Mouse (Mus musculus) hindbrain, embryonic 16.5 days (tissue): ENCODE results near the gene Psmc3. TPM values are rescaled to one million over a fixed set of nuclear protein-coding genes. Genes with fewer than 3 reads are reported as not detected.

Experiments
- ATAC-seq: fragments of 200-750 bp; cut with Nextera tagmentation; 2 replicates; pipeline ENCODE4 v1.8.0; 2017; ENCODE audit warnings: moderate TSS enrichment, moderate library complexity
- H3K27ac ChIP-seq: fragments of 300-500 bp; sonication (generic); 2 replicates; pipeline ENCODE4 v1.5.1; 2014; ENCODE audit warnings: low read depth, mild to moderate bottlenecking, control low read depth, low read length, moderate library complexity
- H3K27me3 ChIP-seq: fragments of 300-500 bp; sonication (generic); replicated peaks from 2 replicates; pipeline ENCODE4 v1.6.1; 2014; ENCODE audit warnings: low read length; ENCODE audit not compliant: control insufficient read depth, insufficient read depth
- H3K36me3 ChIP-seq: fragments of 300-500 bp; sonication (generic); 2 replicates; pipeline ENCODE4 v1.6.1; 2014; ENCODE audit warnings: mild to moderate bottlenecking, low read length, moderate library complexity, mixed read lengths; ENCODE audit not compliant: control insufficient read depth, insufficient read depth
- H3K4me1 ChIP-seq: fragments of 300-500 bp; sonication (generic); 2 replicates; pipeline ENCODE4 v1.6.1; 2014; ENCODE audit warnings: low read depth, low read length; ENCODE audit not compliant: control insufficient read depth, insufficient read depth
- H3K4me2 ChIP-seq: fragments of 300-500 bp; sonication (generic); 2 replicates; pipeline ENCODE4 v1.6.1; 2014; ENCODE audit warnings: mild to moderate bottlenecking, low read length, control low read depth, moderate library complexity
- H3K4me3 ChIP-seq: fragments of 300-500 bp; sonication (generic); 2 replicates; pipeline ENCODE4 v1.5.1; 2014; ENCODE audit warnings: mild to moderate bottlenecking, low read length, control low read depth, moderate library complexity
- H3K9ac ChIP-seq: fragments of 300-500 bp; sonication (generic); 2 replicates; pipeline ENCODE4 v1.6.1; 2014; ENCODE audit warnings: low read depth, mild to moderate bottlenecking, control low read depth, low read length, moderate library complexity
- H3K9me3 ChIP-seq: fragments of 300-500 bp; sonication (generic); 2 replicates; pipeline ENCODE4 v1.6.1; 2014; ENCODE audit warnings: mild to moderate bottlenecking, low read length, moderate library complexity; ENCODE audit not compliant: control insufficient read depth
- WGBS: fragments of 180-500 bp; shearing (Covaris S2); extraction: QIAGEN DNeasy Blood & Tissue Kit; methylation state at CpG from one replicate; pipeline ENCODE4 v1.1.7; 2014; 5-methylcytosine and 5-hydroxymethylcytosine counted together
- polyA plus RNA-seq: library from polyadenylated mRNA; unstranded; fragments of >200 nt; fragmentation: Nextera tagmentation; extraction: Ambion mirVana; gene quantifications from 2 replicates; pipeline ENCODE4 v1.2.1, GENCODE M21; 2015

Gene Psmc3
- polyA plus RNA-seq, 1 experiment from 2014 or later: 229 TPM

GRCm38 (mm10) chr2:91112491-91112890 lies 58.7 kb downstream of the Psmc3 start:
- H3K27me3 ChIP-seq: peaks cover 9% of the 10 kb centered on the region; the same call in 1 of the 2 replicates
- WGBS: 72% methylated on average over 4 of the region's 4 CpGs

GRCm38 (mm10) chr2:91113334-91113733 lies 59.5 kb downstream of the Psmc3 start:
- no peaks in the 10 kb centered on the region for H3K9me3 ChIP-seq
- 76% methylated on average over 10 of the region's 10 CpGs for whole genome bisulfite sequencing
- H3K4me2 ChIP-seq: no peak overlapping the region
- no peak overlapping the region for H3K4me3 ChIP-seq
- peaks cover 9% of the 10 kb centered on the region; the same call in 1 of the 2 replicates for H3K27me3 ChIP-seq
- no peak for ATAC-seq
- H3K27ac ChIP-seq: no peak overlapping the region
- no peaks in the 10 kb centered on the region for H3K36me3 ChIP-seq
- H3K9ac ChIP-seq: no peak overlapping the region
- H3K4me1 ChIP-seq: no peaks in the 10 kb centered on the region

More at GRCm38 (mm10) chr2:91112491-91112890, 58.7 kb downstream of the Psmc3 start:
- no peaks in the 10 kb centered on the region for H3K9me3 ChIP-seq
- no peak overlapping the region for H3K27ac ChIP-seq
- H3K36me3 ChIP-seq: no peaks in the 10 kb centered on the region
- H3K4me3 ChIP-seq: no peak overlapping the region
- no peaks in the 10 kb centered on the region for H3K4me1 ChIP-seq
- H3K4me2 ChIP-seq: no peak overlapping the region
- no peak overlapping the region for H3K9ac ChIP-seq
- ATAC-seq: no peak

- Histone ChIP-seq H3K4me1 (no peaks in the 10 kb centered on the region), H3K27me3 (peaks cover 9% of the 10 kb centered on the region; the same call in 1 of the 2 replicates), H3K9ac (no peak overlapping the region), H3K27ac (no peak overlapping the region), H3K4me2 (no peak overlapping the region), H3K36me3 (no peaks in the 10 kb centered on the region), H3K9me3 (no peaks in the 10 kb centered on the region), H3K4me3 (no peak overlapping the region)
- 76% methylated on average over 6 of the region's 6 CpGs for WGBS
- ATAC-seq: no peak
Measured at GRCm38 (mm10) chr2:91113852-91114251, 60.0 kb downstream of the Psmc3 start.

- H3K27ac ChIP-seq: no peak overlapping the region
- H3K4me3 ChIP-seq: peak overlapping the region; percentile 40
- 8% methylated on average over 42 of the region's 42 CpGs for WGBS
- no peaks in the 10 kb centered on the region for H3K9me3 ChIP-seq
- peak overlapping the region; percentile 74 for H3K4me2 ChIP-seq
- no peaks in the 10 kb centered on the region for H3K36me3 ChIP-seq
- H3K27me3 ChIP-seq: peaks cover 9% of the 10 kb centered on the region; the same call in 1 of the 2 replicates
- peak; percentile 48 for ATAC-seq
- H3K9ac ChIP-seq: peak overlapping the region; percentile 68
- no peaks in the 10 kb centered on the region for H3K4me1 ChIP-seq
Measured at GRCm38 (mm10) chr2:91114781-91115577, 61.2 kb downstream of the Psmc3 start.

- Histone ChIP-seq H3K9me3 (no peaks in the 10 kb centered on the region), H3K27ac (no peak overlapping the region), H3K4me1 (no peaks in the 10 kb centered on the region), H3K4me3 (peak overlapping the region; percentile 40), H3K4me2 (peak overlapping the region; percentile 74), H3K27me3 (peaks cover 9% of the 10 kb centered on the region; the same call in 1 of the 2 replicates), H3K9ac (peak overlapping the region; percentile 68), H3K36me3 (no peaks in the 10 kb centered on the region)
- WGBS: 28% methylated on average over 12 of the region's 12 CpGs
- ATAC-seq: no peak
Measured at GRCm38 (mm10) chr2:91115578-91115970, 61.8 kb downstream of the Psmc3 start.

Other genes with a start within 250 kb of the Psmc3 start
- gene Mtch2, start 206.9 kb upstream of the Psmc3 start, polyA plus RNA-seq: 256 and 257 TPM in 2 replicates
- gene C1qtnf4, start 168.1 kb upstream of the Psmc3 start, polyA plus RNA-seq: 19.8 and 26.6 TPM in 2 replicates
- 56.7 and 61.4 TPM in 2 replicates for gene Kbtbd4, start 149.3 kb upstream of the Psmc3 start, polyA plus RNA-seq
- gene Ndufs3, start 149.2 kb upstream of the Psmc3 start, polyA plus RNA-seq: 221 and 244 TPM in 2 replicates
- 81.9 and 95.3 TPM in 2 replicates for gene Celf1, start 113.6 kb upstream of the Psmc3 start, polyA plus RNA-seq
- gene Rapsn, start 18.4 kb upstream of the Psmc3 start, polyA plus RNA-seq: 1.1 and 2.1 TPM in 2 replicates
- gene Slc39a13, start 16.4 kb downstream of the Psmc3 start, polyA plus RNA-seq: 30.1 and 35.8 TPM in 2 replicates
- gene Spi1, start 28.4 kb downstream of the Psmc3 start, polyA plus RNA-seq: 3.4 and 4.2 TPM in 2 replicates
- gene Mybpc3, start 64.1 kb downstream of the Psmc3 start, polyA plus RNA-seq: 0.04 and 0.05 TPM in 2 replicates
- gene Madd, start 129.8 kb downstream of the Psmc3 start, polyA plus RNA-seq: 49.9 and 56.3 TPM in 2 replicates
- gene Nr1h3, start 148.8 kb downstream of the Psmc3 start, polyA plus RNA-seq: 2.6 and 3.1 TPM in 2 replicates
- gene Acp2, start 148.9 kb downstream of the Psmc3 start, polyA plus RNA-seq: 38.6 and 43.2 TPM in 2 replicates
- gene Ddb2, start 183.0 kb downstream of the Psmc3 start, polyA plus RNA-seq: 16.1 and 17.4 TPM in 2 replicates
- 21.8 and 24.5 TPM in 2 replicates for gene Pacsin3, start 201.9 kb downstream of the Psmc3 start, polyA plus RNA-seq
- 61.2 and 67.7 TPM in 2 replicates for gene Arfgap2, start 211.0 kb downstream of the Psmc3 start, polyA plus RNA-seq